Mouse (Mus musculus) cortical plate, adult 2 months (tissue): ENCODE results near the gene Fzr1. TPM values are rescaled to one million over a fixed set of nuclear protein-coding genes. Genes with fewer than 3 reads are reported as not detected.

Experiments used
- H3K27ac ChIP-seq: fragments of 200-500 bp; 2 replicates; pipeline ENCODE4 v1.5.1; 2012; ENCODE audit warnings: low read length, control low read depth, inconsistent platforms; ENCODE audit not compliant: insufficient read depth
- H3K4me1 ChIP-seq: fragments of 200-500 bp; 2 replicates; pipeline ENCODE4 v1.6.1; 2011; ENCODE audit warnings: low read length; ENCODE audit not compliant: control insufficient read depth, insufficient read depth
- H3K4me3 ChIP-seq: fragments of 200-500 bp; 2 replicates; pipeline ENCODE4 v1.5.1; 2011; ENCODE audit warnings: mild to moderate bottlenecking, low read length, control low read depth; ENCODE audit not compliant: insufficient read depth
- CTCF ChIP-seq: fragments of 200-500 bp; IDR thresholded peaks from 2 replicates; pipeline ENCODE4 v1.5.1; 2011; ENCODE audit warnings: mild to moderate bottlenecking, control low read depth, low read length; ENCODE audit not compliant: insufficient read depth; ENCODE audit errors: extremely low read depth
- POLR2A ChIP-seq: fragments of 200-500 bp; IDR thresholded peaks from 2 replicates; pipeline ENCODE4 v1.6.1; 2011; ENCODE audit warnings: mild to moderate bottlenecking, low read length, control low read depth; ENCODE audit not compliant: insufficient read depth; ENCODE audit errors: extremely low read depth
- polyA plus RNA-seq: library from polyadenylated mRNA; depleted of rRNA; stranded (reverse); fragments of >200 nt; gene quantifications from 2 replicates; pipeline ENCODE4 v1.2.3, GENCODE M21; 2012

Gene Fzr1
- polyA plus RNA-seq, 1 experiment: 75.5 TPM

DNA sequence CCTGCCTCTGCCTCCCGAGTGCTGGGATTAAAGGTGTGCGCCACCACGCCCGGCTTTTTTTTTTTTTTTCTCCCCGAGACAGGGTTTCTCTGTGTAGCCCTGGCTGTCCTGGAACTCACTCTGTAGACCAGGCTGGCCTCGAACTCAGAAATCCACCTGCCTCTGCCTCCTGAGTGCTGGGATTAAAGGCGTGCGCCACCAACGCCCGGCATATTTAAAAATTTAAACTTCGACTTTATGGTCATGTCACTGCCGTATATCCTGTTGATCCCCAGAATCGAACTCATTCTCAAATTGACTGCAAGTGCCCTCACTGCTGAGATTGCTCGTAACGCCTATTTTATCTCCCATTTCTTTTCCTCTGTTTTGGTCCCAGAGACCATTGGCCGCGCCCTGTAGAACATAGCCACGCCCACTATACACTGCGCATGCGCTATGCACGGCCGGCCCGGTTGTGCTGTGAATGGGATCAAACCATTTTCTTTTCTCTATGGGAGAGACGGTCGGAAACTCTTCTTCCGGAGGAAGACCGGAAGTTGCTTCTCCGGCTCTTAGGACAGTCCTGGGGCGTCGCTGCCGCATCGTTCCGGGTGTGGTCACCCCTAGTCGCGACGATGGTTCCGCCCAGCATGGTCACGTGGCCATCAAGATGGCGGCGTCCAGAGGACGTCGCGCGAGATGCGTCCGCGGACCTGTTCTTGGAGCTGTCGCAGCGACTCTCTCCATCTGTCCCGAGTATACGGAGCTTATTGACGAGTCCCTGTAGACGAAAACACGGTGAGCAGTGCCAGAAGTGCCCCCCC lies 5.7 kb upstream of the Fzr1 start, which contains the start of the genes Dohh and Gm48551:
Gene Dohh, plus strand, starts transcription at position 627 of the 803 bp plus-strand sequence.
Gene Gm48551, plus strand, starts transcription at position 665 of the 803 bp plus-strand sequence.
- Histone ChIP-seq H3K4me1 (peaks cover 4% of the 10 kb centered on the region), H3K4me3 (peak within 1 kb of the TSS; percentile 71), H3K27ac (no peak within 1 kb of the TSS)
- TF ChIP-seq POLR2A (peak; percentile 91), CTCF (no peak)

DNA sequence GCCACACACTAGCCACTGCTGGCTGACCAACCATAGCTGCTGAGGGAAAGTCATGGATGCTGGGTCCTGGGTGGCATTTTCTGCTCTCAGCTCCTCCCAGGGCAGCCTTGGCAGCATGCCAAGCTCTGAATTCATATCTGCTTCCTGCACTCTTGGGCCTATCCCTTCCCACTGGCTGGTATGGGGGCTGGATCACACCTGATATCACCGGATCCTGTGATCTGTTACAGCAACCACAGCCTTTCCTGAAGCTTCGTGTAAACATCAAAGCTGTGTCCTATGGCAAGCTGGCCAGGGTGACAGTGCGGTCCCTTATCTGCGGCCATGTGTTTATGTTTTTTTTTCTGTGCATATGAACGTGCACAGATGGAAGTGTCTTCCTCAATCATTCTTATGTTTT lies 3.7 kb upstream of the Fzr1 start:
- no peak overlapping the region for H3K27ac ChIP-seq
- no peak overlapping the region for H3K4me3 ChIP-seq
- H3K4me1 ChIP-seq: peaks cover 8% of the 10 kb centered on the region
- no peak for TF ChIP-seq POLR2A
- TF ChIP-seq CTCF: no peak

DNA sequence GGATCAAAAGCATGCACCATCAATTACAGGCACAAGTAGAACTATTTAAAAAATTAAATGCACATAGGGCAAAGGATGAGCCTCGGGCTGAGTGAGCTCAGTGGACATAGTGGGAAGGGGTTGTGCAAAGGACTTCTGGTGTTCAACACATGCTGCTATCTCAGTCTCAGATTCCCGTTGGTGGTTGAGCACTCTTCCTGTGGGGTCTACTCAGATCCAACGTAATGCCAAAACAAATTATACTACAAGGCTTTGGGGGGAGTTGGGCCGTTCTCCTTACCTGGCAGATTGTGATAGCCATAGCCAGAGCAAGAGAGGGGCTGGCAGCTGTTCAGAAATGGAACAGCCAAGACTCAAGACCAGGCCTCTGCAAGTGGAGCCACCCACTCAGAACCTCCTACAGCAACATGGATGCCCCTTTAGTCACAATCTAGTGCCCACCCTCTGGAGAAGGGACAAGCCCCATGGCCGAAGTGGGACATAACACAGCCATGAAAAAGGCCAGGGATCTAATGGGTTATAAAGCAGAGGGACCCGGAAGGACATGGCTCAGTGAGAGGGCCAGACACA lies 1.6 kb upstream of the Fzr1 start:
- Histone ChIP-seq H3K4me1 (peaks cover 7% of the 10 kb centered on the region; the same call in 1 of the 2 replicates), H3K27ac (no peak overlapping the region), H3K4me3 (no peak overlapping the region)
- TF ChIP-seq CTCF (no peak), POLR2A (no peak)

DNA sequence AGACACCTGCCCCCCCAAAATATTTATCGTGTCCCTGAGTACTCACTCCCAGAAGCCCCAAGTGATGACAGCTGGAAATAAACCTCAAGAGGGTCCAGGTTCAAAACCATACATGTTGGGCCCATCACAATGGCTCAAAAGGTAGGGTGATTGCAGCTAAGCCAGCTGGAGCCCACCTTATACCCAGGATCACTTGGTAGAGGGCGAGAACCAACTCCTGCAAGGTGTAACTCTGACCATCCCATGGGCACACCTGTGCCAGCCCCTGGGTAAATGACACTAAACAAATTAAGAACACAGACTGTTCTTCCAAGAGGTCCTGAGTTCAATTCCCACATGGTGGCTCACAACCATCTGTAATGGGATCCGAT lies 852 bp upstream of the Fzr1 start:
- Histone ChIP-seq H3K27ac (no peak overlapping the region), H3K4me3 (peak overlapping the region; percentile 32; the same call in 1 of the 2 replicates), H3K4me1 (peaks cover 7% of the 10 kb centered on the region; the same call in 1 of the 2 replicates)
- TF ChIP-seq CTCF (no peak), POLR2A (no peak)

DNA sequence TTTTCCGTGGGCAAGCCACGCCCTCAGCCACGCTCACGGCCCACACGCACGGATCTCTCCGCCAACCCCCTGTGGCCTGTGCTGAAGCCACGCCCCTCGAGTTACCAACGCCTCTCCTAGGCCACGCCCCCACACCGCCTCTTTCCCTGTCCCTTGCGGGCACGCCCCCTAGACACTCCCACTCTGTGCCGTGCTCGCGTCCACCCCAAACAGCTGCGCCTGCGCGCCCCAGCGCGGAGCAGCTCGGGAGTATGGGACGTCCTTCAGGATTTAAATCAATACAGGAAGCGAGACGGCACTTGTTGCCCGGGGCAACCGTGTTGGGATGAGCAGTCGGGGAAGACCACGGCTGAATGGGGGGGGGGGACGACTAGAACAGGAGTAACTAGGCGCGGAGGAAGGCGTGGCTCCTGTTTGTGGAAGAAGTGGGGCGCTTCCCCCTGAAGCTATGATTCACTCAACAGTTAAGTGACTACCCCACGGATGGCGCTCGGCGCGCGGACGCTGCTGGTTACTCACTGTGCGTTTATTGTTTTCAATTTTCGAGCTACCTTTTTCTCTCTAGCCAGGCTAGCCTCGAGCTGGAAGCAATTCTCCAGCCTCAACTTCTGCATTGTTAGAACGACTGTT lies 352 bp upstream of the Fzr1 start:
- peaks cover 7% of the 10 kb centered on the region; the same call in 1 of the 2 replicates for H3K4me1 ChIP-seq
- H3K4me3 ChIP-seq: peak overlapping the region; percentile 89
- no peak overlapping the region for H3K27ac ChIP-seq
- TF ChIP-seq CTCF (no peak), POLR2A (0 out of 2 replicates have a peak, but pooled peaks have one; percentile 15)

DNA sequence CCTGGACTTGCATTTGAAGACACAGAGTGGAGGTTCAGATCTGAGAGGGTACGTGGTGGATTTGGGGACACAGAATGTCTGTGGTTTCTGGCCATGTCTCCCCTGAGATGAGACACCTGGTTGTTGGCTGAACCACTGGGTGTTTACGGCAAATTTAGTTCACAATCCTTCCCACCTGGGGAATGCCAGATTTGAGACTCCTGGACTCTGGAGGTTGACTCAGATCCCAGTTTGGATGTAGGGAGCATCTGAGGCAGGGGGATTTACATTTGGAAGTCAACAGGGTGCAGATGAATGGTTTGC lies 1.0 kb downstream of the Fzr1 start:
- Histone ChIP-seq H3K4me3 (peak overlapping the region; percentile 89), H3K27ac (no peak overlapping the region), H3K4me1 (peaks cover 7% of the 10 kb centered on the region; the same call in 1 of the 2 replicates)
- TF ChIP-seq CTCF (no peak), POLR2A (no peak)

DNA sequence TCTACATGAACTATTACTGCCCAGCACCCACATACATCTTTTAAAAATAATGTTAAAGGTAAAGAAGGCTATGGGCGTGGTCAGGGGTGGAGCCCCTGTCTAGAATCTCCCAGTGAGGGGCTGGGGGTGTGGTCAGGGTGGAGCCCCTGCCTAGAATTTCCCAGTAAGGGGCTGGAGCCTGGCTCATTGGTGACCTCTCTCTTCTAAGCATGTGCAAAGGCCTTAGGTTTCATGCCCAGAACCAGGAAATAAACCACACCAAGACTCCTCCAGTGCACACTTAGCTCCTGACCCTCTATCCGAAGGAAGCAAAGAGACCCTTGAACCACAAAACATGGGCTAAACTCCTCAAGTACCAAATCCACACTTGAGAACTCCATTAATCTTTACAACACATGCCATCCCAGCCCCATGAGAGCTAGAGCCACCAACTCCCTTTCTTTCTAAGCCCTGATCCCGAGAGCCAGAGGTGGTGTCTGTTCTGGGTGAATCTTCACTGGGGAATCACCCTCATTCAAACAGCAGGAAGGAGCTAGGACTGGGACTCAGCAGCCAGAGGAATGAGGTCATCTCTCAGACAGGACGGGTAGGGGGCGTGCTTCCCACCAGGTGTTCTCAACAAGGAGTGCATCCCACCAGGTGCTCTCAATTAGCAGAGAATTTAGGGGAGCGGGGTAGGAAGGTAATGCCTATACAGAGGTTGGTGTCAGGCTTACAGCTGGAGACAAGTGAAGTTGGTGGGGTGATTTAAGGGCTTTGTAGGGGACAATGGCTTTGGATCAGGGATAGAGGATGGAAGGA lies 1.6 kb downstream of the Fzr1 start:
- peaks cover 7% of the 10 kb centered on the region; the same call in 1 of the 2 replicates for H3K4me1 ChIP-seq

DNA sequence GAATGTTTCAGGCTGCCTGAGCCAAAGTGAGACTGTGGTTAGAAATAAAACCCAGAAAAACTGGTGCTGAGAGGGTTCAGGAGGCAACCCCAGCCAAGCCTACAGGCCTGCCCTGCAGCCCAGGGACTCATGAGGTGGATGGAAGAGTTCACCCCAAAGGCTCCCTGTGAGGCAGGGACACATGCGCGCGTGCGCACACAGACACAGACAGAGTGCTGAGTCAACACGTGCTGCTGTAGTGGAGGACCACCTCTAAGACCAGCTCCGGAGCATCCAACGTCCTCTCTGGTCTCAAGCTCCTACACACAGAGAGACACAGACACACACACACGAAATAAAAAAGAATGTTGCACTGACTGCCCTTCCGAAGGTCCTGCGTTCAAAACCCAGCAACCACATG lies 3.0 kb downstream of the Fzr1 start:
- Histone ChIP-seq H3K4me1 (peaks cover 7% of the 10 kb centered on the region; the same call in 1 of the 2 replicates), H3K4me3 (no peak overlapping the region), H3K27ac (no peak overlapping the region)
- TF ChIP-seq POLR2A (no peak), CTCF (no peak)

More for the DNA sequence above, 1.6 kb downstream of the Fzr1 start:
- TF ChIP-seq POLR2A (no peak), CTCF (no peak)
- Histone ChIP-seq H3K4me3 (peak overlapping the region; percentile 89), H3K27ac (no peak overlapping the region)

DNA sequence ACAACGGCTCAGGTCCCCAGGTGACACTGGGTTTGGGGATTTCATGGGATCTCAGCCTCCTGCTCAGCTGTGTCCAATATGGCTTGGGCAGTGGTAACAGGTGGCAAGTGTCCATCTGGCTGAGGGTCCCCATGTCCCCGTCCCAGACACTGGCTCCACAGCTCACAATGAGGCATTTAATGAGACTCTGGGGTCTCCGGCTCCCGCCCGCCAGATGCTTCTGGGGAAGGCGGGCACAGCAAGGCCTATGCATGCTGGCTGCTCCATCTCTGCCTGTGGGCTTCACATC lies 11.2 kb downstream of the Fzr1 start:
- no peak overlapping the region for H3K27ac ChIP-seq
- H3K4me3 ChIP-seq: no peak overlapping the region
- TF ChIP-seq POLR2A (no peak), CTCF (no peak)
- no peaks in the 10 kb centered on the region for H3K4me1 ChIP-seq
